Mouse (Mus musculus) olfactory bulb, adult 2 months (tissue): Measurements from ENCODE around the gene Anapc16. TPM values are rescaled to one million over a fixed set of nuclear protein-coding genes. Genes with fewer than 3 reads are reported as not detected.

Source experiments
- H3K27ac ChIP-seq: fragments of 200-500 bp; 2 replicates; pipeline ENCODE4 v1.5.1; 2012; ENCODE audit warnings: low read depth, low read length; ENCODE audit not compliant: insufficient read depth
- H3K4me1 ChIP-seq: fragments of 200-500 bp; 2 replicates; pipeline ENCODE4 v1.6.1; 2012; ENCODE audit warnings: low read length; ENCODE audit not compliant: control insufficient read depth, insufficient read depth
- H3K4me3 ChIP-seq: fragments of 200-500 bp; 2 replicates; pipeline ENCODE4 v1.5.1; 2012; ENCODE audit warnings: mild to moderate bottlenecking, low read depth, low read length, moderate library complexity; ENCODE audit not compliant: insufficient read depth
- CTCF ChIP-seq: fragments of 200-500 bp; IDR thresholded peaks from 2 replicates; pipeline ENCODE4 v1.5.1; 2012; ENCODE audit warnings: low read depth, mild to moderate bottlenecking, low read length, moderate library complexity; ENCODE audit not compliant: insufficient read depth
- POLR2A ChIP-seq: fragments of 200-500 bp; IDR thresholded peaks from 2 replicates; pipeline ENCODE4 v1.6.1; 2012; ENCODE audit warnings: mild to moderate bottlenecking, low read depth, low read length, moderate library complexity; ENCODE audit not compliant: insufficient read depth
- WGBS: fragments of 180-500 bp; shearing (Covaris S2); methylation state at CpG from one replicate; pipeline ENCODE4 v1.1.7; 2018; 5-methylcytosine and 5-hydroxymethylcytosine counted together
- polyA plus RNA-seq: library from polyadenylated mRNA; stranded (reverse); fragments of >200 nt; gene quantifications from 2 replicates; pipeline ENCODE4 v1.2.4, GENCODE M21; 2012; ENCODE audit warnings: low replicate concordance; ENCODE audit not compliant: missing spikeins, insufficient read depth, insufficient read length

The Anapc16 gene
- polyA plus RNA-seq, 1 experiment, result not detected

DNA sequence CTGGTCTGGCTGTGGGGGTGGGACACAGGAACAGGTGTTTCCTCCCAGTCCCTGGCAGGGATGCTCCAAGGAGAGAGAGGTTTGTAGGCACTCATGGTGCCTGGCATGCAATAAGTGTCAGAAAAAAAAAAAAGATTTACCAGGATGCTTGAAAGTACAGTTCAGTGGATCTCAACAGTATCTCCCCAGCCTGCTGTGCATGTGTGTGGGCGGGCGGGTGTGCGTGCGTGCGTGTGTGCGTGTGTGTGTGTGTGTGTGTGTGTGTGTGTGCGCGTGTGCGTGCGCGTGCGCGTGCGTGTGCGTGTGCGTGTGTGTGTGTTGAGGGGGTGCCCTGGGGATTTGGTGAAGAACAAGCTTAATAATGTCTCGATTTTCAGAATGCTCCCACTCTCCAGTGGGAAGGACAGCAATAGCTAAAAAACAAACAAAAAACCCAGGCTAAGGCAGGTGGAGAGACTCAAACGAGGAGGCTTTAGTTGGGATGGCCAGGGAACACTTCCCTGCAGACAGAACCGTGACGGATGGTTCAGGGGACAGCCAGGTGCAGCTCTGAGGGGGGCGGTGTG lies 60.6 kb downstream of the Anapc16 start:
- H3K27ac ChIP-seq, result peak overlapping the region; percentile 68
- TF ChIP-seq CTCF, result no peak
- no peak for TF ChIP-seq POLR2A
- H3K4me1 ChIP-seq, result peaks cover 20% of the 10 kb centered on the region
- WGBS, result 28% methylated on average over 21 of the region's 21 CpGs
- H3K4me3 ChIP-seq, result peak overlapping the region; percentile 21

DNA sequence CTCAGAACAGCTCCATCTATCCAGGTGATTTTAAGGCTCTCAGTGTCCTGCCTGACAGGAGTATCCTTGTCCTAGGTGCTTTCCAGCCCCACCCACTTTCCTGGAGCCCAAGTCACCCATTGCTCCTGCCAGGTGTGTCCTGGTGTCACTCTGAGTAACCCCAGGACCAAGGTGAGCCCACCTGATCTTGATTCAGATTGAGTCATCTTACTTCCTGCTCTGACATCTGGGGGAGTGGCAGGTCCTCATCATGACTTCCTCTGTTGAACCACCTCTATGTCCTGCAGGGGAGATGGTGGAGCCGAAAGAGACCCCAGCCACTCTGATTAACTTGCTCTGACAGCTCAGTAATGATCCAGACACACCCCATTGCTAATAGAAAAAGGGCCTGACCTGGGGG lies 63.9 kb downstream of the Anapc16 start:
- TF ChIP-seq POLR2A, result no peak
- no peak for TF ChIP-seq CTCF
- WGBS, result 78% methylated on average over 1 of the region's 1 CpGs
- H3K4me3 ChIP-seq, result no peak overlapping the region
- H3K4me1 ChIP-seq, result peaks cover 23% of the 10 kb centered on the region
- no peak overlapping the region for H3K27ac ChIP-seq

DNA sequence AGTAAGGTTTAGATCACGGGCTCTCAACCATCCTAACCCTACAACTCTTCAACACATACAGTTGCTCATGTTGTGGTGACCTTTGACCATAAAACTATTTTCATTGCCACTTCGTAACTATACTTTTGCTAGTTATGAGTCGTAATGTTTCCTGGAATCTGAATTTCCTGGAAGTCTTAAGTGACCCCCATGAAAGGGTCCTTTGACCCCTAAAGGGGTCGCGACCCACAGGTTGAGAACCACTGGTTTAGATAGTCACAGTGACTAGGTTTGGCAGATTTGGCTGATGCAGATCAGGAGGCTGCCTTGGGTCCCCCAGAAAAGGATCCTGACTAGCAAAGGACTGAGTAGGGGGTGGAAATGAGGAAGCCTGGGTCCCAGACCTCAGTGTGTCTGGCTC lies 64.3 kb downstream of the Anapc16 start:
- Histone ChIP-seq H3K27ac (no peak overlapping the region), H3K4me3 (no peak overlapping the region), H3K4me1 (peaks cover 20% of the 10 kb centered on the region)
- no peak for TF ChIP-seq POLR2A
- TF ChIP-seq CTCF, result no peak
- WGBS, result 92% methylated on average over 5 of the region's 5 CpGs

Other genes starting within 250 kb of the Anapc16 start
- gene Dnajb12, start 123.6 kb downstream of the Anapc16 start, polyA plus RNA-seq, result not detected in 2 replicates
- gene Ddit4, start 51.3 kb downstream of the Anapc16 start, polyA plus RNA-seq, result 264 TPM in 1 of 2 replicates, not detected in the other
- not detected in 2 replicates for gene Ascc1, start 330 bp downstream of the Anapc16 start, polyA plus RNA-seq
- gene Spock2, start 103.1 kb upstream of the Anapc16 start, polyA plus RNA-seq, result 129 and 224 TPM in 2 replicates
- not detected in 2 replicates for gene Chst3, start 216.1 kb upstream of the Anapc16 start, polyA plus RNA-seq